Mouse (Mus musculus) left cerebral cortex, postnatal 4 days (tissue): Measurements from ENCODE around the gene Crb1. TPM values are rescaled to one million over a fixed set of nuclear protein-coding genes. Genes with fewer than 3 reads are reported as not detected.
"Not testable (repeated sequence)": the region's sequence is repeated elsewhere in the genome, so short reads cannot be mapped to it uniquely, and the experiment has no call there.

Experiments
- DNase-seq: peaks from one replicate; pipeline ENCODE4 v3.0.0-alpha.2; 2022
- intact Hi-C: fragments of 180-260 bp; cut with DNase I; formaldehyde crosslinking; loops from one replicate; pipeline ENCODE4 v1.15.1; 2025
- total RNA-seq, 2 experiments: library from RNA; stranded (reverse); gene quantifications; 2 replicates each; pipeline ENCODE4 v1.2.3; 2021

Gene Crb1
- total RNA-seq: 1 to 10 TPM in 1 of 2 experiments, under 1 TPM in 1; 0.96 to 1.4 TPM

- DNase-seq: no peak
- intact Hi-C loops: no loop called here
These were observed at the start of gene Crb1 for GRCm38 (mm10) chr1:139376638-139377286. Crb1 (minus strand) TSS chr1:139377100.

GRCm38 (mm10) chr1:139425006-139425405, 48.1 kb upstream of the Crb1 start:
- peak; percentile 25 for DNase-seq
- intact Hi-C loops: no loop called here

GRCm38 (mm10) chr1:139423931-139424330, 47.0 kb upstream of the Crb1 start:
- no peak for DNase-seq
- intact Hi-C loops: no loop called here

GRCm38 (mm10) chr1:139422941-139423340, 46.0 kb upstream of the Crb1 start:
- DNase-seq: peak; percentile 25
- intact Hi-C loops: no loop called here

- intact Hi-C loops: no loop called here
- DNase-seq: peak; percentile 90
These were observed 45.2 kb upstream of the Crb1 start, which contains the start of gene Zbtb41 for GRCm38 (mm10) chr1:139421875-139422791. Zbtb41 (plus strand) TSS chr1:139422288.

- DNase-seq: peak; percentile 5
- intact Hi-C loops: no loop called here
These were observed 44.6 kb upstream of the Crb1 start for GRCm38 (mm10) chr1:139421521-139421874.

- DNase-seq: no peak
- intact Hi-C loops: no loop called here
These were observed 36.6 kb upstream of the Crb1 start for GRCm38 (mm10) chr1:139413465-139413864.

- DNase-seq, intact Hi-C loops: not testable (repeated sequence)
These were observed 35.5 kb upstream of the Crb1 start for GRCm38 (mm10) chr1:139412365-139412764.

GRCm38 (mm10) chr1:139407701-139408100, 30.8 kb upstream of the Crb1 start:
- intact Hi-C loops: no loop called here
- no peak for DNase-seq

GRCm38 (mm10) chr1:139405766-139406165, 28.9 kb upstream of the Crb1 start:
- DNase-seq: no peak
- intact Hi-C loops: no loop called here

GRCm38 (mm10) chr1:139396589-139396988, 19.7 kb upstream of the Crb1 start:
- intact Hi-C loops: no loop called here

GRCm38 (mm10) chr1:139391747-139392146, 14.8 kb upstream of the Crb1 start:
- intact Hi-C loops: no loop called here
- DNase-seq: no peak

More at GRCm38 (mm10) chr1:139396589-139396988, 19.7 kb upstream of the Crb1 start:
- DNase-seq: no peak

- intact Hi-C loops: no loop called here
- DNase-seq: no peak
These were observed 2.7 kb upstream of the Crb1 start for GRCm38 (mm10) chr1:139379621-139379984.

GRCm38 (mm10) chr1:139378861-139379620, 2.1 kb upstream of the Crb1 start:
- DNase-seq: no peak
- intact Hi-C loops: no loop called here

GRCm38 (mm10) chr1:139375900-139376299, 1.0 kb downstream of the Crb1 start:
- intact Hi-C loops: no loop called here
- no peak for DNase-seq

- DNase-seq: no peak
- intact Hi-C loops: no loop called here
These were observed 5.6 kb downstream of the Crb1 start for GRCm38 (mm10) chr1:139371341-139371740.

GRCm38 (mm10) chr1:139348566-139348965, 28.3 kb downstream of the Crb1 start:
- no peak for DNase-seq
- intact Hi-C loops: no loop called here

GRCm38 (mm10) chr1:139346602-139347371, 30.1 kb downstream of the Crb1 start:
- DNase-seq: peak; percentile 60
- intact Hi-C loops: no loop called here

GRCm38 (mm10) chr1:139346030-139346601, 30.8 kb downstream of the Crb1 start:
- intact Hi-C loops: no loop called here

More at GRCm38 (mm10) chr1:139346030-139346601, 30.8 kb downstream of the Crb1 start:
- DNase-seq: no peak
